Mouse (Mus musculus): ENCODE results near the gene Arfip1.
"Not testable (repeated sequence)": the region's sequence is repeated elsewhere in the genome, so short reads cannot be mapped to it uniquely, and the experiment has no call there.

The Arfip1 gene

GRCm38 (mm10) chr3:84570501-84570900, 11.9 kb downstream of the Arfip1 start:
- DNase-seq (ENCODE audit: low read depth, low spot score): no peak

DNA sequence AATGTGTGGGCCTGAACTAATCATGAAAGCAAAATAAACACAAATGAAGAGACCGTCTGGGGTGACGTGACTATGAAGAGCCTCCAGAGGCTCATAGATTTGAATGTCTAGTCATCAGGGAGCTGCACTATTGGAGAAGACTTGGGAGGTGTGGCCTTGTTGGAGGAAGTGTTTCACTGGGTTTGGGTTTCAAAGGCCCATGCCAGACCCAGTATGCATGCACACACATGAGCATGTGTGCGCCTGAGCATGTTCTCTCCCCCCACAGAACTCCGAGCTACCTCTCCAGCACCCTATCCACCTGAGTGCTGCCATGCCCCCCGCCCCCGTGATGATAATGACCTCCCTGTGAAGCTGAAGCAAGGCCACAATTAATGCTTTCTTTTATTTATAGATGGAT, 12.8 kb downstream of the Arfip1 start:
- no peak for DNase-seq (ENCODE audit: low read depth, low spot score)

DNA sequence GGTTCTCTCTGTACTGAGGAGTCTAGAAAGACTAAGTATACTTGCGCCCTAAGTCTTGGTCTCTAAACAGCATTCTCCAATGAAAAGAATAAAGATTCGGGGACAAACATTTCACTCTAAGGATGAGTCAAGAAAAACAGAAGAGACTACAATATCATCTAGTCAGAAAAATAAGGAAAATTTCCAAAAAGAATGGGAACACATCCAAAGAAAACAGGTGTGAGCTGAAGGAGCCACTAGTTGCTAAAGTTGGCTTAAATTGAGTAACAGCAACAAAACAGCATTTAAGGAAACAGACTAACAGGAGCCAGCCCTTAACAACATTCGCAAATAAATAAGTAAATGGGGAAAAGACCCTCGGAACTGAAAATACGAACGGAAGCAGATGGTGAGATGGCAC, 13.9 kb downstream of the Arfip1 start:
- no peak for DNase-seq (ENCODE audit: low read depth, low spot score)

GRCm38 (mm10) chr3:84563415-84563814, 19.0 kb downstream of the Arfip1 start:
- DNase-seq (ENCODE audit: low read depth, low spot score): no peak

DNA sequence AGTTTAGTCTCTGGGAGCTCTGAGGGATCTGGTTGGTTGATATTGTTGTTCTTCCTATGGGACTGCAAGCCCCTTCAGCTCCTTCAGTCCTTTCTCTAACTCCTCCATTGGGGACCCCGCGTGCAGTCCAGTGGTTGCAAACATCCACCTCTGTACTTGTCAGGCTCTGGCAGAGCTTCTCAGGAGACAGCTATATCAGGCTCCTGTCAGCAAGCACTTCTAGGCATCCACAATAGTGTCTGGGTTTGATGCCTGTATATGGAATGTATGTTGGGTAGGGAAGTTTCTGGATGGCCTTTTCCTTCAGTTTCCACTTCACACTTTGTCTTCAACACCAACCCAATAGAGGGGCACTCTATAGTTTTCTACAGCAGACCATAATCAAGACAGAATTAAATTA, 19.5 kb downstream of the Arfip1 start:
- not testable (repeated sequence) for DNase-seq (ENCODE audit: low read depth, low spot score)

DNA sequence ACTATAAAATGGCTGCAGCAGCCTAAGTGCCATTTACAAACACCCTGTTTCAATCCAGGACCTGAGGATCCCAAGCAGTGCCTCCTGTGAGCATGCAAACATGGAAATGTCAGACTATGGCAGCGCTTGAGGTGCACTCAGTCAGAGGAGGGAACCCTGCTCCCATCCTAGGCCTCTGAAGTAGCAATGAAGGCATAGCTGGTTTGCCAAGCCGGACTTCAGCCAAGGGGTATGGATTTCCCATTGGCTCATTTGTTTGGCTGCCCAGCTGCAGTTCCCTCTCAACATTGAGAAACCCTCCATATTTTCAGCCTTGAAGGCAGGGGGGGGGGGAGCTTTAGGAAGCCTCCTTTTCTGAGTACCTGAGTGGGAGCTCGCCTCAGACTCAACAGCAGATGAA, 24.1 kb downstream of the Arfip1 start:
- no peak for DNase-seq (ENCODE audit: low read depth, low spot score)

GRCm38 (mm10) chr3:84555780-84556179, 26.6 kb downstream of the Arfip1 start:
- DNase-seq (ENCODE audit: low read depth, low spot score): no peak

- no peak for DNase-seq (ENCODE audit: low read depth, low spot score)
Observed at GRCm38 (mm10) chr3:84547177-84547576, 35.2 kb downstream of the Arfip1 start.

DNA sequence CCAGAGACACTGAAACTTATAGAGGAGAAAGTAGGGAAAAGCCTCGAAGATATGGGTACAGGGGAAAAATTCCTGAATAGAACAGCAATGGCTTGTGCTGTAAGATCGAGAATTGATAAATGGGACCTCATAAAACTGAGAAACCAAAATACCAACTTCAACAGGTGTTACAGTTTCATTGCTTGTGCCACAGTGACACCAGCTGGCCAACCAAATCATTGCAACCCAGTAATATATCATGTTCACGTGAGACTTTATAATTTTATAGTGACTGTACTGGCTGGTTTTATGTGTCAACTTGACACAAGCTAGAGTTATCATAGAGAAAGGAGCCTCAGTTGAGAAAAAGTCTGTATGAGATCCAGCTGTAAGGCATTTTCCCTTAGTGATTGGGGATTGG, 40.0 kb downstream of the Arfip1 start:
- peak; percentile 65 for DNase-seq (ENCODE audit: low read depth, low spot score)

- DNase-seq (ENCODE audit: low read depth, low spot score): no peak
Observed at GRCm38 (mm10) chr3:84541881-84542280, 40.5 kb downstream of the Arfip1 start.

DNA sequence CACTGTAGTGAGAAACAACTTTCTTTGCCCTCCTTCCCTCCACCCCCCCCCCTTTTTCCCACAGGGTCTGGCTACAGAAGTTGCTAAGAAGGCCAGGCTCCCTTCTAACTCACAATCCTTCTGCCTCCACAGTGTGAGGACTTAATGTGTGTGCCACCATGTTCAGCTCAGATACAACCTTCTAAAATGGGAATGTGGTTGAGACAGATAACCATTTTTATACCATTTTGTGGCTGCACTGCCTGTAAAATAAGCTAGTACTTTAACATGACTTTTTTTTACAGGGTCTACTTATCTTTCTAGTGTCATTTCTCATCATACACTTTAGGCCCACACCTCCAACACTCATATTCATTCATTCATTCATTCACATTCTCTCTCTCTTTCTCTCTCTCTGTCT, 41.8 kb downstream of the Arfip1 start:
- no peak for DNase-seq (ENCODE audit: low read depth, low spot score)

- no peak for DNase-seq (ENCODE audit: low read depth, low spot score)
Observed at GRCm38 (mm10) chr3:84536987-84537386, 45.4 kb downstream of the Arfip1 start.

GRCm38 (mm10) chr3:84533227-84533626, 49.2 kb downstream of the Arfip1 start:
- no peak for DNase-seq (ENCODE audit: low read depth, low spot score)

DNA sequence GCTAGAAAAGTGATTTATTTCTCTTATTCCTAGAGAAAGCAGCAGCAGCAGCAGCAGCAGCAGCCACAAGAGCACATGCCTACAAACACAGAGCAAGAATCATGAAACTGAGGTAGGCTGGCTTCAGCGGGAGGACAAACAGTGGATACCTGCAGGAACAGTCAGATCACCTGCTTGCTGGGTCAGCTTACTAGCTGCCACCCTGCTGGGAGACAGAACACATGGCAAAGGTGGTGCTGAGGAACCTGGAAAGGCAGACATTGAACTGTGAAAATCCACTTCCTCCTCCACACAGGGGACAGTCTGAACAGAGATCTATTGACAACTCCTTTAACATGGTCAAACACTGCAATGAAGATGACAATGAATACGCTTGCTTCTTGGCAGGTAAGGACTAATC, 53.4 kb downstream of the Arfip1 start:
- no peak for DNase-seq (ENCODE audit: low read depth, low spot score)

DNA sequence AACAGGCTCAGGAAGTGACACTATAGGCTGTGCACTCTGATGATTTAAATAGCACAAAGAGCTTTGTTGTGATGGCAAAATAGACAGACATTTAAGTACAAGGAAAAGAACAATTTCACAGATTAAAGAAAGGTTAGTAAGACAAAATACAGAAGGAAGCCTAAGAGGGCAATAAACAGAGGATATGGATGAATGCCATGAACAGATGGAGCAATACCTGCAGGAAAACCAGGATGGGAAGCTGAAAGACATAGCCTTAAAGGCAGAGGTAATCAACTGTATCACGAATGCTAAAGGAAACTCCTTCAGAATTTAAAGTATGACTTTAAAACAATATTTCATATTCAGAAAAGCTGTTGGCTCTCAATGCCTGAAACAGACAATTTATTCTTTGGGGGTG, 57.5 kb downstream of the Arfip1 start:
- DNase-seq (ENCODE audit: low read depth, low spot score): no peak

GRCm38 (mm10) chr3:84516163-84516562, 66.3 kb downstream of the Arfip1 start:
- DNase-seq (ENCODE audit: low read depth, low spot score): no peak

DNA sequence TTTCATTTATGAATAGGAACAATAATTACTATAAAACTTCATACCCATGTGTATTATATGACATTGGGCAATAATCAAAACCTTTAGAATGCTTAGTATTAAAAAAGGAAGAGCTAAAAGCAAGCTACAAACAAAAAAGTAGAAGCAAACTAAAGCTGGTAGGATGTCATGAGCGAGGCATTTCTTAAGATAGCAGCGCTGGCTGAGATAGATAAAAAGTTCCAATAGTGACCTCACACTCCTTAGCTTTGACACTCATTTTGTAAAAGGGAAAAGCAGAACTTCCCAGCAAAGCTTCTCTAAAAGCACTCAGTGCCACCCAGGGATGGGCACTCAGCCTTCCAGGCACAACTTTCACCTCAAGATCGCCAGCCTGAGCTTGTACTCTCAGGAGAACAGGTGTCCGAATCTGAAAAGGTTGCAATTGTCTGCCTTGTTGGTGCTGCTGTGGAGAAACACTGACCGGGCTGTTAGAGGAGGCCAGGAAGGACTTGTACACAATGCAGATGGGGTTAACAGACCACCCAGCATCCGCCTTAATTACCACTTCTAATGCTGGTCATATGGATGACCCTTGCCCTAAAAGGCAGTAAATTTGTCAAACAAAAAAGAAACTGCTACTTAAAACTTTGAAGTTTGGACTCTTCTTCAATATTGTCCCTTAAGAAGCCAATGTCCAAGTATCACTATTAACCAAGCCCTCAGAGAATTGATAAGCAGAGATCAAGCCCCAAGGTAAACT, 69.5 kb downstream of the Arfip1 start:
- DNase-seq (ENCODE audit: low read depth, low spot score): peak; percentile 60

DNA sequence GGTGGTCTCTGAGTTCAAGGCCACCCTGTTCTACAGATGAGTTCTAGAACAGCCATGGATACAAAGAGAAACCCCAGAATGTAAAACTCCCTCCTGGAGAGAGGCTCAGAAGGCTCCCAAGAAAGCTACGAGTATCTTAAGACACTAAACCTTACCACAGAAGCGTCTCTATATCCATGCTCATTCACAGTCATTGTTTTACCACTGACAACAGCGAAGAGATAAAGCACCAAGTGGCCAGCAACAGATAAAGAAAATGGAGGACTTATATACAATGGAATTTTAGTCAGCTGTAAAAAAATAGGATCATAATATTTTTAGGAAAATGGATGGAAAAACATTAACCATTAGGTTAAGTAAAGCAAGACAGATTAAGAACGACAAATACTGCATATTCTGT, 77.2 kb downstream of the Arfip1 start:
- no peak for DNase-seq (ENCODE audit: low read depth, low spot score)

GRCm38 (mm10) chr3:84504291-84504690, 78.1 kb downstream of the Arfip1 start:
- DNase-seq (ENCODE audit: low read depth, low spot score): no peak

DNA sequence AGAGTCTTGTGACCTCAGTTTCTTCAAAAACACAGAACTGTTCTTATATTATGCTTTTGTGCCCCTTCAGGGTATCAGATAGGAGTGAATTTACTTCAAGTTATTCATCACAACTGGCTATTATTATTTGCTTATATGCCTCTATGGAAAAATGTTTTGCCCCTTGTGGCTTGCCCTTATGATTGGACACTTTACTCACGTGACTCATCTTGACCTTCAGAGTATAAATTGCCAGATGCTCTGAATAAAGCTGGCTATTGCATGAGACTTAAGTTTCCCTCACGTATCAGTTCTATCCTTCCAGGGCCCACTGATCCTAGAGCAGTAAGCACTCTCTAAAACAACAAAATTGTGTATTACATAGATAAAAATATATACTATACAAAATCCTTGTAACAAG, 80.3 kb downstream of the Arfip1 start:
- DNase-seq (ENCODE audit: low read depth, low spot score): no peak

DNA sequence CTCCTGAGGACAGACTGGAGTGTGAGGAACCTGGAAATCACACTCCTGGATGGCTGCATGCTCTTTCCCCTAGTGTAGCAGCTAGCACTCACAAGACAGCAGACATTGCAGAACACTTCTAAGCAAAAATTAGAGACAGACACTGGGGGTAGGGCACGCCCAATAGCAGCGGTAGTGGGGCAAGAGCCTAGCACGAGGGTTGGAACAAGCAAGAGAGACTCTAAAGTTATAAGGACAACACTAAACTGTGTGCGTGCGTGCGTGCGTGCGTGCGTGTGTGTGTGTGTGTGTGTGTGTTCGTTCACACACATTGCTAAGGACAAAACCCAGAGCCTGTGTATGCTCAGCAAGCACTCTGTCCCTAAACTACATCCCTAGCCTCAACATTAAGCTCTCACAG, 81.9 kb downstream of the Arfip1 start:
- DNase-seq (ENCODE audit: low read depth, low spot score): no peak

DNA sequence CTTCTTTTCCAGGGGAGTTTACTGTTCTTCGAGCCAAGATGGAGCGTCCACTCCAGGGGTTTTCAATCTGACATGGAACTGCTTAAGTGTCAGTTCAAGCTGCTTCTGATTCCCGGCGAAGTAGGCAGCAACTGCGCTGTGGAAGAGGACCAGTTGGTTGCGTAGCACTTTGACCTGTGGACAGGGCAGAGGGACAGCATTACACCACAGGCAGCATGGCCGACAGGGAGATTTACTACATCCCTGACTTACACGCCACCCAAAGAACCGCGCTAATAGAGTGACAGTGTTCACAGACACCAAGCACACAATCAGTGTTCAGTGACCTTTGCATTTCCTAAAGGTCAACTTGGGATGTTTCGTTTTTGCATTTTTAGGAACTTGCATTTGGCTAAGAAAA, 84.7 kb downstream of the Arfip1 start:
- no peak for DNase-seq (ENCODE audit: low read depth, low spot score)

- DNase-seq (ENCODE audit: low read depth, low spot score): no peak
Observed at GRCm38 (mm10) chr3:84492657-84493056, 89.8 kb downstream of the Arfip1 start.

- no peak for DNase-seq (ENCODE audit: low read depth, low spot score)
Observed at GRCm38 (mm10) chr3:84492148-84492547, 90.3 kb downstream of the Arfip1 start.

All from mesoderm, embryonic 11.5 days (tissue).